Mouse (Mus musculus): ENCODE data around the gene Osbpl7.

Gene Osbpl7

DNA sequence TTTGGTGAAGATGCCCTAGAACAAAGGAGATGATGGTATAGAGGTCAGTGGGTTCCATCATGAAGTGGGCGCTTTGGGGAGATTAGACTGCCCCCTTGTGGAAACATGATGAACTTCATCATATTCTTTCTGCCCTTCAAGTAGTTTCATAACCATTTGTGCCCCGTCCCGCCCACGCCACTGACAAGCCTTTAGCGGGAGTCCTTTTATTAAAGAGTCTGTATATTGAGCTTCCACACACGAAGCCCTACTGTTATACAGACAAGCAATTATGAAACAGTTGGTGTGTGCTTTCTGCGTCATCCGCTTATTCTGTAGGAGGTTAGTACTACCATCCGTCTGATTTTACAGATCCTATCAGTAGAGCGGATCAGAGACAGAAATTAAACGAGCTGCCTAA lies 32.5 kb downstream of the Osbpl7 start:
- DNase-seq (ENCODE audit: low spot score in 2 of 2): no peak

DNA sequence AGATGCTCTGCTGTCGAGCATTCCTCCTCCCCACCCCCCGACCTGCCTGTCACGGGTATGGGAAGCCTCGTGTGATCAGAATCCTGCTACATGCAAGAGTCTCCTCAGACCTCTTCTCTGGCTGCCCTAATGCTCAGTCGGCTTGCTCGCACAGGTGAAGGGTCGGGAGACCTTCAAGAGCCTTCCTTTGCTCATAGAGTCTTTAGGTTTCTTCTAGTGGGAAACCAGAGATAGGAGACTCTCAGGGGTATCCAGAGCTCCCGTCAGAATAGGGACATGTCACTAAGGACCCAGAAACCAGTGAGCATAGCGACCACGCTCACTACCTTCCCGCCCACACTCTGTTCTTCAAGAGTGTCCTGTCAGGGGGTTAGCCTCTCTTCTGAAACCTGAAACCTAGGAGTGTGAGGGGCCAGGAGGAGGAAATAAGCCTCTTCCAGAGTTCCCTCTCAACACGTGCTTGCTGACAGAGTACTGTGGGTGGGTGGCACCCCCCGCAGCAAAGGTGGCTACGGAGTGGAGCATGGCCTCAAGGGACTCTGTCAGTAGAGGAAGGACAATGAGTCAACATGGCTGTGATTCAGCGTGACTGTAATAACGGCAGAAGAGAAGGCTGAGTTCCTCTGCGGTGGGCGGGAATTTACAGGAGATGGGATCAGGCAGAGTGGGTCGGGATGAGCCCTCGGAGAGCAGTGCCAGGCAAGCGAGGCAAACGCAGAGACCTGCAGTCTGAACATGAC lies 33.1 kb downstream of the Osbpl7 start:
- DNase-seq (ENCODE audit: low spot score in 2 of 2): no peak

- no peak for DNase-seq (ENCODE audit: low spot score in 2 of 2)
Measured at GRCm38 (mm10) chr11:97084821-97085505, 34.5 kb downstream of the Osbpl7 start.

DNA sequence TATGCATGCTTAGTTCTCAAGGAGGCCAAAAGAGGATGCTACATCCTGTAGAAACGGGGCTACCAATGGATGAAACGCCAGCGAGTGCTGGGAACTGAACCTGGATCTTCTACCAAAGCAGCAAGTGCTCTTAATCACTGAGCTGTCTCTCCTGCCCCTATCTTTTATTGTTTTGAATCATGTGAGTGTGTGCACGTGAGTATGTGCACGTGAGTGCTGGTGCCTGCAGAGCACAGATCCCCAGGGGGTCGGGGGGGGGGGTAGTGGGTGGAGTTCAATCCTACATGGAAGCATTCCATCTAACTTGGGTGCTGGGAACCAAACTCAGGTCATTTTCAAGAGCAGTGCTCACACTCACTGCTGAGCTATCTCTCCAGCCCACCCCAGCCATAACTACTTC lies 35.9 kb downstream of the Osbpl7 start:
- no peak for DNase-seq (ENCODE audit: low spot score in 2 of 2)

- no peak for DNase-seq (ENCODE audit: low spot score in 2 of 2)
Measured at GRCm38 (mm10) chr11:97094600-97094999, 44.2 kb downstream of the Osbpl7 start.

DNA sequence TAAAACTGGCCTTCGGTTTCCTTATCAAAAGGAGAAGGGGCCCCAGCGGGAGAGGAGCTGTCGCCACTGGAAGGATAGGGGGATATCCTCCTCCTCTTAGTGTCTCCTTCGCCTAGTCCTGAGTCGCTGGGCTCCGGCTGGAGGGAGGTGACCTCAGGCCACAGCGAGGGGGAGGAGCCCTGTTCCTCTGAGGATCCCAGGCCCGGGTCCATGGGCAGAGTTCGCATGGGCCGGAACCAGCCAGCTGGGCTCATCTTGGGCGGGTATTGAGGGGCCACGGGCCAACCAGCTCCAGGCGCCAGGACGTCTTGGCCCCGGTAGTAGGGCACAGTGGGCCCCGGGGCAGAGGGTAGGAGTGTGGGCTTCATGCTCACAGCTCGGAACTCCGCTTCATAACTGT lies 48.4 kb downstream of the Osbpl7 start:
- DNase-seq (ENCODE audit: low spot score in 2 of 2): no peak

DNA sequence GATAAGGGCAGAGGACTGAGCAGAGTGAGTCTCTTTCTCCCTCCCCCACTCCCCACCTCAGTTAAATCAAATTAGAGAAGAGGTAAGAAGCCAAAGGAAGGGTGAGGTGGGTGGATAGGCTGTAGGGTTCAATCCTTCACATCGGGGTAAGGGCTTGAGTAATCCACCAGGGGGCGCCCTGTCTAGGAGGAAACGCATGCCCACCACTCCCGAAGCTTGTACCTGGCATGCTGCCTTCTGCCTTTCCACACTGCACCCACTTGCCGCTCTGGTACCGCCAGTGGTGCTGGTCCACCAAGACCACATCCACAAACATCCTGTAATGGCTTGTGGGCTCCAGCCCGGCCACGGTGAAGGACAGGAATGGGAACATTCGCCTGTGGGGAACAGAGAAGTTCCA lies 51.3 kb downstream of the Osbpl7 start:
- peak; percentile 57 to 73 for DNase-seq (ENCODE audit: low spot score in 2 of 2)

GRCm38 (mm10) chr11:97103163-97104090 lies 53.0 kb downstream of the Osbpl7 start:
- no peak for DNase-seq (ENCODE audit: low spot score in 2 of 2)

GRCm38 (mm10) chr11:97104091-97104483 lies 53.7 kb downstream of the Osbpl7 start:
- no peak for DNase-seq (ENCODE audit: low spot score in 2 of 2)

DNA sequence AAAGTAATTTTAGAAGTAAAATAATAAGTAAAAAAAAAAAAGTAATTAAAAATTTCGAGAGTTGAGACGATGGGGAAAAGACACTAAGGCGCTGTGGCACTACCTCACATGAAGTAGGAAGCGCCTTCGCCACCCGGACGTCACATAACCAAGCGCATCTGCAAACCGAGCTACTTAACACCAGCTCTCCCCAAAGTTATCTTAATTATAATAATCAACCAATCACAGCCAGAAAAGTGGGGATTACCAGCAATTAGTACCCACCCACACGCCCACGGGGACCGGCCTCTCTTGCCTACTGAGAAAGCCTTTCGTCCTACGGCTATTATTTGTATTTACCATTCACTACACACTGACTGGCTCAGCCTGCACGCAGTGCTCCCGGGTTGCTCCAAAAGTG lies 58.5 kb downstream of the Osbpl7 start:
- DNase-seq (ENCODE audit: low spot score in 2 of 2): no peak

GRCm38 (mm10) chr11:97112519-97113125 lies 62.2 kb downstream of the Osbpl7 start:
- no peak for DNase-seq (ENCODE audit: low spot score in 2 of 2)

GRCm38 (mm10) chr11:97114671-97115601 lies 64.5 kb downstream of the Osbpl7 start, which contains the start of gene Tbx21:
Gene Tbx21, minus strand, starts transcription at chr11:97115331.
- no peak for DNase-seq (ENCODE audit: low spot score in 2 of 2)

- DNase-seq (ENCODE audit: low spot score in 2 of 2): no peak
Measured at GRCm38 (mm10) chr11:97115797-97116196, 65.4 kb downstream of the Osbpl7 start.

Measured in cerebellum, postnatal 4 days (tissue).